Mouse (Mus musculus) midbrain, embryonic 10.5 days (tissue): ENCODE results near the gene Adam15. TPM values are rescaled to one million over a fixed set of nuclear protein-coding genes. Genes with fewer than 3 reads are reported as not detected.
A peak's percentile ranks its signal among the peaks of the same experiment; 100 is the strongest.

Experiments used
- DNase-seq: peaks from one replicate; pipeline ENCODE4 v3.0.0-alpha.2; 2017; ENCODE audit warnings: low spot score
- H3K27ac ChIP-seq: fragments of 300-500 bp; sonication (generic); replicated peaks from 2 replicates; pipeline ENCODE4 v1.5.1; 2016; ENCODE audit warnings: mild to moderate bottlenecking
- H3K27me3 ChIP-seq: fragments of 300-500 bp; sonication (generic); 2 replicates; pipeline ENCODE4 v1.6.1; 2016; ENCODE audit warnings: low read depth, mild to moderate bottlenecking; ENCODE audit not compliant: poor library complexity, severe bottlenecking
- H3K36me3 ChIP-seq: fragments of 300-500 bp; sonication (generic); 2 replicates; pipeline ENCODE4 v1.6.1; 2016; ENCODE audit warnings: mild to moderate bottlenecking, moderate library complexity
- H3K4me1 ChIP-seq: fragments of 300-500 bp; sonication (generic); 2 replicates; pipeline ENCODE4 v1.6.1; 2016
- H3K4me3 ChIP-seq: fragments of 300-500 bp; sonication (generic); 2 replicates; pipeline ENCODE4 v1.5.1; 2016; ENCODE audit warnings: mild to moderate bottlenecking, moderate library complexity
- H3K9me3 ChIP-seq: fragments of 300-500 bp; sonication (generic); replicated peaks from 2 replicates; pipeline ENCODE4 v1.6.1; 2016; ENCODE audit warnings: mild to moderate bottlenecking
- WGBS: fragments of 180-500 bp; shearing (Covaris S2); methylation state at CpG from one replicate; pipeline ENCODE4 v1.1.7; 2016; 5-methylcytosine and 5-hydroxymethylcytosine counted together
- polyA plus RNA-seq: library from polyadenylated mRNA; unstranded; fragments of >200 nt; fragmentation: Nextera tagmentation; extraction: Ambion mirVana; gene quantifications from 2 replicates; pipeline ENCODE4 v1.2.1, GENCODE M21; 2016

Adam15 gene
- polyA plus RNA-seq, 1 experiment from 2014 or later, result 30.5 TPM

GRCm38 (mm10) chr3:89381233-89381632 lies 31.4 kb upstream of the Adam15 start:
- no peaks in the 10 kb centered on the region for H3K36me3 ChIP-seq
- no peaks in the 10 kb centered on the region for H3K9me3 ChIP-seq
- no peak for DNase-seq

GRCm38 (mm10) chr3:89380711-89381110 lies 30.9 kb upstream of the Adam15 start:
- 94% methylated on average over 18 of the region's 18 CpGs for WGBS
- H3K4me3 ChIP-seq, result no peak overlapping the region
- peaks cover 9% of the 10 kb centered on the region for H3K27me3 ChIP-seq
- no peak for DNase-seq
- no peak overlapping the region for H3K27ac ChIP-seq
- peaks cover 43% of the 10 kb centered on the region for H3K4me1 ChIP-seq
- no peaks in the 10 kb centered on the region for H3K36me3 ChIP-seq
- H3K9me3 ChIP-seq, result no peaks in the 10 kb centered on the region

More at GRCm38 (mm10) chr3:89381233-89381632, 31.4 kb upstream of the Adam15 start:
- WGBS, result 87% methylated on average over 11 of the region's 11 CpGs
- H3K27ac ChIP-seq, result no peak overlapping the region
- H3K27me3 ChIP-seq, result peaks cover 14% of the 10 kb centered on the region
- H3K4me3 ChIP-seq, result no peak overlapping the region
- peaks cover 44% of the 10 kb centered on the region for H3K4me1 ChIP-seq

DNA sequence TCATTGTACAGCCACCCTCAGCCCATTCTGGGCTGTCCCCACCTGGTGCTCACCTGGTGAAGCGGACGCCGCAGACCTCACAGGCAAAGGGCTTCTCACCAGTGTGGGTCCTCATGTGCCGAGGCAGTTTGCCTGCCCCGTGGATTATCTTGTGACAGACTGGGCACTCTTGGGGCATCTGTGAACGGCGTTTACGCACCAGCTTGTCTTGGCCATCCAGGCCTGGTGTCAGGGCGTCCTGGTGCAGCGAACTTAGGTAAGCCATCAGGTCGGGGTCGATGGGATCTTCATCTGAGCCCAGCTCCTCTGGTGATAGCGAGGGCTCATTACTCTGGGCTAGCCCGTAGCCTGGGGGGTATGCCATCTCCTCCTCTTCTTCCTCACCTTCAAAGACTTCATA lies 30.5 kb upstream of the Adam15 start:
- H3K4me1 ChIP-seq, result peaks cover 39% of the 10 kb centered on the region
- no peaks in the 10 kb centered on the region for H3K36me3 ChIP-seq
- no peak for DNase-seq
- peaks cover 5% of the 10 kb centered on the region for H3K27me3 ChIP-seq
- 95% methylated on average over 14 of the region's 14 CpGs for WGBS
- no peak overlapping the region for H3K4me3 ChIP-seq
- no peaks in the 10 kb centered on the region for H3K9me3 ChIP-seq
- 0 out of 2 replicates have a peak overlapping the region, but pooled peaks have one; percentile 0 for H3K27ac ChIP-seq

- Histone ChIP-seq H3K36me3 (no peaks in the 10 kb centered on the region), H3K27ac (peak overlapping the region; percentile 93), H3K27me3 (no peaks in the 10 kb centered on the region), H3K9me3 (no peaks in the 10 kb centered on the region), H3K4me1 (peaks cover 32% of the 10 kb centered on the region), H3K4me3 (peak overlapping the region; percentile 67; the same call in 1 of the 2 replicates)
- DNase-seq, result no peak
- WGBS, result 90% methylated on average over 31 of the region's 31 CpGs
These were observed 29.8 kb upstream of the Adam15 start for GRCm38 (mm10) chr3:89379388-89380131.

GRCm38 (mm10) chr3:89378394-89379067 lies 28.7 kb upstream of the Adam15 start:
- Histone ChIP-seq H3K4me1 (peaks cover 25% of the 10 kb centered on the region), H3K9me3 (no peaks in the 10 kb centered on the region), H3K36me3 (no peaks in the 10 kb centered on the region), H3K27ac (peak overlapping the region; percentile 93), H3K4me3 (peak overlapping the region; percentile 67), H3K27me3 (no peaks in the 10 kb centered on the region)
- DNase-seq, result peak; percentile 91
- WGBS, result under 1% methylated on average over 29 of the region's 29 CpGs

- 71% methylated on average over 4 of the region's 4 CpGs for WGBS
- H3K4me3 ChIP-seq, result peak overlapping the region; percentile 67
- H3K4me1 ChIP-seq, result peaks cover 25% of the 10 kb centered on the region
- no peaks in the 10 kb centered on the region for H3K9me3 ChIP-seq
- H3K36me3 ChIP-seq, result no peaks in the 10 kb centered on the region
- peak overlapping the region; percentile 93 for H3K27ac ChIP-seq
- DNase-seq, result no peak
- no peaks in the 10 kb centered on the region for H3K27me3 ChIP-seq
These were observed 28.0 kb upstream of the Adam15 start for GRCm38 (mm10) chr3:89377831-89378230.

DNA sequence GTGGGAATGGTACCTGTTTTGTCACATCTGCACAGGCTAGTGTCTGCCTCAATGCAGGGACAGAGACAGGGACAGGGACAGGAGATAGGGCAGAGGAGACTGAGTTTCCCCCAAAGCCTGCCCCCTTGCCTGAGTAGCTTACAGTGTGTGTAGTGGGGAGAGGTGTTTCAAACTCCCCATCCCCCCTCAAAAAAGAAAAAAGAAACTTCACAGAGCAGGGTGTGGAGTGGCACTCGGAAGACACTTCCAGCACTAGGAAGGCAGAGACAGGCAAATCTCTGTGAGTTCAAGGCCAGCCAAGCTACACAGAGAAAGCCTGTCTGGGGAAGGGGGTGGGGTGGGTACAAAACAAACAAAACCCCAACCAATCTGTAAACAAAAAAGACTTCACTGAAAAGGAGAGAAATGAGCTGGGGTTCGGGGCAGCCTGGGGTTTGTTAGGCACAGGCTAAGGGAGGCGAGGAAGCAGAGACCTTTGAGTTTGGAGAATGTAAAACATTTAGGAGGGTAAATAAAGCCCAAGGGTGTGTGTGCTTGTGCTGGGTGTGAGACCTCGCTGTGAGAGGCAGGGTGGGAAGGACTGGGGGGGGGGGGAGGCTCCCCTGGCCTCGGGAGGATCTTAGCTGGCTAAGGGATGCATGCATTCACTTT lies 23.9 kb upstream of the Adam15 start:
- WGBS, result 38% methylated on average over 5 of the region's 5 CpGs
- no peak for DNase-seq
- Histone ChIP-seq H3K4me3 (no peak overlapping the region), H3K4me1 (peaks cover 11% of the 10 kb centered on the region), H3K27me3 (no peaks in the 10 kb centered on the region), H3K9me3 (no peaks in the 10 kb centered on the region), H3K36me3 (no peaks in the 10 kb centered on the region), H3K27ac (no peak overlapping the region)

DNA sequence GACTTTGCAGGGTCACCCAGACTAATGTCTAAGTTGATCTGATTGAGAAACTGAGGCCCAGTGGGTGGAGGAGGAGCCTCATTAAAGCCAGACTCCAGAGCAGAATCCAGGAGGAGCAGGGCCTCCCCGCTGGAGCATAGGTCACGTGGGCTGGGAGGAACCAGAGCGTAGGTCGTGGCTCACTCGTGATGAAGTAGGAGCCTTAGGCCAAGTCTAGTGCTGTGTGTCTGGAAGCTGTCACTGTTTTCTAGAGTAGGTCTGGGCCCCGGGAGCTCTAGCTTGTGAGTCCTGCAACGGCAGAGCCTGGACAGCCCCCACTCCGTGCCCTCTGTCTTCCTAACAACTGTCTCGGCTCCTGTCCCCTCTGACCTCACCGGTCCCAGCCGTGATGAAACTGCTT lies 17.5 kb upstream of the Adam15 start:
- Histone ChIP-seq H3K4me3 (no peak overlapping the region), H3K27ac (0 out of 2 replicates have a peak overlapping the region, but pooled peaks have one; percentile 6), H3K9me3 (no peaks in the 10 kb centered on the region), H3K27me3 (peaks cover 10% of the 10 kb centered on the region; the same call in 1 of the 2 replicates), H3K36me3 (no peaks in the 10 kb centered on the region), H3K4me1 (peaks cover 19% of the 10 kb centered on the region)
- no peak for DNase-seq
- 73% methylated on average over 11 of the region's 11 CpGs for WGBS

DNA sequence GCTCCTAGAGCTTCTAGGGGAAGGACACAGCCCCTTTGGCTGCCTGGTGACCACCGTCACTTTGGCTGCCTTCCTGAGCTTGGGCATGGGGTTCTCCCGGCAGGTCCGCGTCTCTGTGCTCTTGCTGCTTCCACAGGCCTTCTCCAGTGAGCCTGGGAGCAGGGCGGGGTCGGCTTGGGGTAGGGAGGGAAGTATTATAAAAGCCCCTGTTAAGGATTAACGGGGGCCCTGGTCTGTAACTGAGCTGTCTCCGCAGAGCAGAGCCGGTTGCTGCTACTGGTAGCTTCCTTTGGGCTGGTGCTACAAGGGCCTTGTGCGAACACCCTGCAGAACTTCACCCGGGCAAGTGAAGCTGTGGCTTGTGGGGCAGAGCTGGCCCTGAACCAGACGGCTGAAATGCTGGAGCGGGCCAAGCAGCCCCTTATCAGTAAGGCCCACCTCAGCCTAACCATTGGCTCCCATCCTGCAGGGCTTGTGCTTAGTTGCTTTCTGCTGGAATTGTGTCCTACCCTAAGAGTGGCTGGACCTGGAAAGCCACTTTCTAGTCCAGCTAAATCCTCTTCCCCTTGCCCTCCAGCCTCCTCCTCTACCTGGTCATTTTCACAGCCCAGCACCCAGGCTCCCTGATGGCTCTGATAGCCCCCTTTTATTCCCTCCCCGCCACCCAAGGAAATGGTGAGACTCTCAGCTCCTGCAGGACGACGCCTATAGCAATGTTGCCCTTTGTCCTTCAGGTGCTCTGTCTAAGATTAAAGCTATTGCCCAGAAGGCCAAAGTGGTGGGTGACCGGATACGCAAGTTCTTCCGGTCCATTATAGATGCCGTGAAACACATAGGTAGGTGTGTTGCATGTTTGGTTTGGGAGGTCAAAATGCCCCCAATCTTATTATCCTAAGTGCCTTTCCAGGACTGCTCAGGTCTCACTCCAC lies 16.0 kb upstream of the Adam15 start:
- Histone ChIP-seq H3K9me3 (no peaks in the 10 kb centered on the region), H3K4me1 (peaks cover 19% of the 10 kb centered on the region), H3K4me3 (no peak overlapping the region), H3K27ac (0 out of 2 replicates have a peak overlapping the region, but pooled peaks have one; percentile 14), H3K36me3 (no peaks in the 10 kb centered on the region), H3K27me3 (peaks cover 10% of the 10 kb centered on the region; the same call in 1 of the 2 replicates)
- 75% methylated on average over 20 of the region's 20 CpGs for WGBS
- DNase-seq, result no peak

- Histone ChIP-seq H3K9me3 (no peaks in the 10 kb centered on the region), H3K36me3 (no peaks in the 10 kb centered on the region), H3K4me3 (no peak within 1 kb of the TSS), H3K4me1 (peaks cover 19% of the 10 kb centered on the region), H3K27me3 (peaks cover 10% of the 10 kb centered on the region; the same call in 1 of the 2 replicates), H3K27ac (peak within 1 kb of the TSS; percentile 38; the same call in 1 of the 2 replicates)
- 81% methylated on average over 11 of the region's 11 CpGs for WGBS
- no peak for DNase-seq
These were observed 15.3 kb upstream of the Adam15 start, which contains the start of gene Dcst1 for GRCm38 (mm10) chr3:89365153-89365485. Gene Dcst1, minus strand, starts transcription at chr3:89365253.

DNA sequence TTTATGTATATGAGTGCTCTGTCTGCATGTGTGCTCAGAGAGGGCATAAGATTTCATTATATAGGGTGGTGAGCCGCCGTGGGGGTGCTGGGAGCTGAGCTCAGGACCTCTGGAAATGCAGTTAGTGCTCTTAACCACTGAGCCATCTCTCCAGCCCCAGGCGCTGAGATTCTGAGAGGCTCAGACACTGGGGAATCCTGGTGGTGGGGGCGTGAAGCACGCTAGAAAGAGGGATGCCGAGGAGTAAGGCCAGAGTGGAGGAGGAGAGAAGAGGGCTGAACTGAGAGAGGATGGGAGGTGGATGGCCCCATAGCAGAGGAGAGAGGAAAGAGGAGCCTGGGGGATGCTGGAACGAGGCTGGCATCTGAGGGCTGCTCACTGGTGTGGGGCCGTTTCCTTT lies 14.8 kb upstream of the Adam15 start:
- Histone ChIP-seq H3K4me3 (no peak overlapping the region), H3K4me1 (peaks cover 19% of the 10 kb centered on the region), H3K27me3 (peaks cover 10% of the 10 kb centered on the region; the same call in 1 of the 2 replicates), H3K36me3 (no peaks in the 10 kb centered on the region), H3K27ac (peak overlapping the region; percentile 38; the same call in 1 of the 2 replicates), H3K9me3 (no peaks in the 10 kb centered on the region)
- 60% methylated on average over 8 of the region's 8 CpGs for WGBS
- no peak for DNase-seq

GRCm38 (mm10) chr3:89361675-89362074 lies 11.9 kb upstream of the Adam15 start, which contains the start of gene Dcst2:
Gene Dcst2, plus strand, starts transcription at chr3:89361975.
- no peak for DNase-seq
- Histone ChIP-seq H3K4me1 (peaks cover 14% of the 10 kb centered on the region), H3K27ac (no peak within 1 kb of the TSS), H3K9me3 (no peaks in the 10 kb centered on the region), H3K36me3 (no peaks in the 10 kb centered on the region), H3K27me3 (peaks cover 5% of the 10 kb centered on the region; the same call in 1 of the 2 replicates), H3K4me3 (no peak within 1 kb of the TSS)
- WGBS, result 88% methylated on average over 7 of the region's 7 CpGs
